Mouse (Mus musculus) heart, embryonic 14.5 days (tissue): ENCODE measurements around the gene Ston2. TPM values are rescaled to one million over a fixed set of nuclear protein-coding genes. Genes with fewer than 3 reads are reported as not detected.

Experiments
- ATAC-seq: fragments of 200-750 bp; cut with Nextera tagmentation; 2 replicates; pipeline ENCODE4 v1.8.0; 2017; ENCODE audit warnings: low read depth, moderate TSS enrichment; ENCODE audit not compliant: insufficient number of reproducible peaks, insufficient read depth, low FRiP score
- H3K27ac ChIP-seq, 2 experiments: fragments of 200-500 bp in 1 of 2; fragments of 300-500 bp in 1 of 2; sonication (generic) in 1 of 2; replicated peaks in 1 of 2; 2 replicates each; pipeline ENCODE4 v1.5.1; 2012 to 2014; ENCODE audit warnings: low read depth in 2 of 2, low read length in 2 of 2, control low read depth in 1 of 2, mild to moderate bottlenecking in 1 of 2, mixed read lengths in 1 of 2; ENCODE audit not compliant: control insufficient read depth in 1 of 2, insufficient read depth in 1 of 2
- H3K27me3 ChIP-seq: fragments of 300-500 bp; sonication (generic); 2 replicates; pipeline ENCODE4 v1.6.1; 2014; ENCODE audit warnings: mild to moderate bottlenecking, low read length, control low read depth; ENCODE audit not compliant: control insufficient read depth, insufficient read depth
- H3K36me3 ChIP-seq: fragments of 300-500 bp; sonication (generic); 2 replicates; pipeline ENCODE4 v1.6.1; 2014; ENCODE audit warnings: mild to moderate bottlenecking, control low read depth, low read length, mixed read lengths; ENCODE audit not compliant: control insufficient read depth, insufficient read depth
- H3K4me1 ChIP-seq, 2 experiments: fragments of 200-500 bp in 1 of 2; fragments of 300-500 bp in 1 of 2; sonication (generic) in 1 of 2; 2 replicates each; pipeline ENCODE4 v1.6.1; 2012 to 2014; ENCODE audit warnings: low read length in 2 of 2, control low read depth in 1 of 2, mixed read lengths in 1 of 2; ENCODE audit not compliant: control insufficient read depth in 2 of 2, insufficient read depth in 2 of 2
- H3K4me2 ChIP-seq: fragments of 300-500 bp; sonication (generic); 2 replicates; pipeline ENCODE4 v1.6.1; 2014; ENCODE audit warnings: mild to moderate bottlenecking, low read length
- H3K4me3 ChIP-seq, 2 experiments: fragments of 200-500 bp in 1 of 2; fragments of 300-500 bp in 1 of 2; sonication (generic) in 1 of 2; 2 replicates each; pipeline ENCODE4 v1.5.1; 2012 to 2014; ENCODE audit warnings: low read length in 2 of 2, mild to moderate bottlenecking in 2 of 2, control low read depth in 1 of 2, low read depth in 1 of 2, moderate library complexity in 1 of 2; ENCODE audit not compliant: control insufficient read depth in 1 of 2, insufficient read depth in 1 of 2
- H3K9ac ChIP-seq: fragments of 300-500 bp; sonication (generic); 2 replicates; pipeline ENCODE4 v1.6.1; 2014; ENCODE audit warnings: mild to moderate bottlenecking, low read length
- H3K9me3 ChIP-seq: fragments of 300-500 bp; sonication (generic); 2 replicates; pipeline ENCODE4 v1.6.1; 2016; ENCODE audit warnings: low read length, control low read depth; ENCODE audit not compliant: control insufficient read depth
- WGBS: fragments of 180-500 bp; shearing (Covaris S2); extraction: QIAGEN DNeasy Blood & Tissue Kit; methylation state at CpG from one replicate; pipeline ENCODE4 v1.1.7; 2014; 5-methylcytosine and 5-hydroxymethylcytosine counted together
- polyA plus RNA-seq: library from polyadenylated mRNA; unstranded; fragments of >200 nt; fragmentation: Nextera tagmentation; extraction: Ambion mirVana; gene quantifications from 2 replicates; pipeline ENCODE4 v1.2.1, GENCODE M21; 2014

Ston2 gene
- polyA plus RNA-seq, 1 experiment from 2014 or later, result 1.5 TPM

DNA sequence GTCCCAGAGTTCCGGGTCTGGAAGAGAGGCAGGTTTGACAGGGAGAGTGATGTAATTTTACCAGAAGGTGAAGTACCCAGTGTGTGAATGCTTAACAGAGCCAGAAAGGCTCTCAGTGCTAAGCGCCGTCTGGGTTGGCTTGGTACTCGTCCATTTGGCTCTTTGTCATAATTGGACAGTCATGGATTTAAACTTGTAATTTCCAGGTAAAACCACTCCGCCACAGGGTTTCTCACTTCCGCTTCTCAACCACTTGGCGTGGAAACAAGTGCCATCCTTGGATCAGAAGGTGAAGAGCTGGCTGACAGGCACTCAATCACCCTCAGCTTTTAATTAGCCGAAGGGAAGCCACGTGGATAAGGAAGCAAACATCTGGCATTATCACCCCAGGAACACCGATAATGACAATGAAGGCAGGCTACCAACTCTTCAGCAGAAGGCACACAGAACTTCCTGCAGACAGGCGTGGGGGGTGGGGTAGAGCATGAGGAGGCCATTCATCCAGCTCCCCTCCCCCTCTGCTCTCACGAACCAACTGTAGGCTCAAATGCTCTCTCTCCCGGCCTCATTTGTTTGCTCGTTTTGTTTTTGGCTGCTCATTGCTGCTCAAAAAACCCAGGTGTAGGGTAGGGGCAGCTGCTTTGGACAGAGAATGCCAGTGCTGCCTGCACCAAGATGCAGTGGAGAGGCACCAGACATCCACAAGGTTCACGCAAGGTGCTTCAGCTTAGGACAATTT is 103.9 kb downstream of the Ston2 start:
- H3K27ac ChIP-seq, result no peak overlapping the region
- H3K4me3 ChIP-seq, result peak overlapping the region; percentile 5 to 16; a peak in 3 of 4 replicates
- WGBS, result 11% methylated on average over 15 of the region's 15 CpGs
- H3K27me3 ChIP-seq, result peaks cover 14% of the 10 kb centered on the region
- no peaks in the 10 kb centered on the region for H3K9me3 ChIP-seq
- no peak for ATAC-seq
- peak overlapping the region; percentile 64 for H3K4me2 ChIP-seq
- no peaks in the 10 kb centered on the region for H3K36me3 ChIP-seq
- peak overlapping the region; percentile 41; the same call in 1 of the 2 replicates for H3K9ac ChIP-seq
- peaks cover 20 to 29% of the 10 kb centered on the region in 2 experiments for H3K4me1 ChIP-seq

DNA sequence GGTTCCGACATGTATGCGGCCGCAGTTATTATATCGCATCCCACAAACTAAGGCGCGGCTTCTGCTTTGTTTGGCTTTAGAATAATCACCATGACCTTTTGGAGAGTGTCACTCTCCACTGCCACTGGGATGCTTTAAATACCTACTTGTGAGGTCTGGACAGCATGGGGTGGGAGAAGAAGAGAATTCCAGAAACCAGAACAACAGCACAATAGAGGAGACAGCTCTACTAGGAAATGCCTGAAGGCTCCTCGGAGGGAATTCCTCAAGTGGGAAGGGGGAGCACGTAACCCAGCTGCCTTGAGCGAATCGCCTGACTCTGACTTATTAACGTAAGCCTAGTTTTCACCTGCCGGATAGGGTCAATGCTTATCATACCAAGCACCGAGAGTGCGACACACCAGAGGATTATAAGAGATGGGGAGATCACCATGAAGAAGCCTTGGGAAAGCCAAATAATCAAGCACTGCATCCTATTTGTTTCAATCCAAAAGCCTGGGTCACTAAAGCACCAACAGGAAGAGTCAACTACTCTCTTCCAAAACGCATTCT is 104.6 kb downstream of the Ston2 start:
- Histone ChIP-seq H3K36me3 (no peaks in the 10 kb centered on the region), H3K9ac (no peak overlapping the region), H3K27me3 (peaks cover 14% of the 10 kb centered on the region), H3K4me3 (peak overlapping the region in 1 of 2 experiments; percentile 16; a peak in 1 of 4 replicates), H3K9me3 (no peaks in the 10 kb centered on the region), H3K4me1 (peaks cover 21 to 30% of the 10 kb centered on the region in 2 experiments), H3K4me2 (peak overlapping the region; percentile 64), H3K27ac (no peak overlapping the region)
- no peak for ATAC-seq
- 23% methylated on average over 15 of the region's 15 CpGs for WGBS

DNA sequence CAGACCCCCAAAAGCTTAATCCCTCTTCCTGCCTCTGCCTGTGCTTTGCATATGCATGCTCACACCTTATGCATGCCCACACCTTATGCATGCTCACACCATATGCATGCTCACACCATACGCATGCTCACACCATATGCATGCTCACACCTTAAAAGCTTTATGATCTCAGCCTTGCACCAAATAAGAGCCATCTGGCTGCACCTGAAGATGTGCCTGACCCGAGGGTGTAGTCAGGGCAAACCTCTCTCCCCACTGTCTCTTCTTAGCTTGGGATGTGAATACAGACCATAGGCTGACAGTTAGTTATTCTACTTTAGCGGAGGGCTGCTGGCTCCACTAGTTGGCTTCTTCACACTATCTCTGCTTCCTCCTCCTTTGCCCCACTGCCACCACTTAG is 105.1 kb downstream of the Ston2 start:
- H3K27ac ChIP-seq, result no peak overlapping the region
- peak overlapping the region; percentile 64 for H3K4me2 ChIP-seq
- H3K9ac ChIP-seq, result no peak overlapping the region
- no peaks in the 10 kb centered on the region for H3K9me3 ChIP-seq
- WGBS, result 60% methylated on average over 3 of the region's 3 CpGs
- H3K4me1 ChIP-seq, result peaks cover 21 to 30% of the 10 kb centered on the region in 2 experiments
- peaks cover 14% of the 10 kb centered on the region for H3K27me3 ChIP-seq
- no peak overlapping the region for H3K4me3 ChIP-seq
- ATAC-seq, result no peak
- H3K36me3 ChIP-seq, result no peaks in the 10 kb centered on the region

DNA sequence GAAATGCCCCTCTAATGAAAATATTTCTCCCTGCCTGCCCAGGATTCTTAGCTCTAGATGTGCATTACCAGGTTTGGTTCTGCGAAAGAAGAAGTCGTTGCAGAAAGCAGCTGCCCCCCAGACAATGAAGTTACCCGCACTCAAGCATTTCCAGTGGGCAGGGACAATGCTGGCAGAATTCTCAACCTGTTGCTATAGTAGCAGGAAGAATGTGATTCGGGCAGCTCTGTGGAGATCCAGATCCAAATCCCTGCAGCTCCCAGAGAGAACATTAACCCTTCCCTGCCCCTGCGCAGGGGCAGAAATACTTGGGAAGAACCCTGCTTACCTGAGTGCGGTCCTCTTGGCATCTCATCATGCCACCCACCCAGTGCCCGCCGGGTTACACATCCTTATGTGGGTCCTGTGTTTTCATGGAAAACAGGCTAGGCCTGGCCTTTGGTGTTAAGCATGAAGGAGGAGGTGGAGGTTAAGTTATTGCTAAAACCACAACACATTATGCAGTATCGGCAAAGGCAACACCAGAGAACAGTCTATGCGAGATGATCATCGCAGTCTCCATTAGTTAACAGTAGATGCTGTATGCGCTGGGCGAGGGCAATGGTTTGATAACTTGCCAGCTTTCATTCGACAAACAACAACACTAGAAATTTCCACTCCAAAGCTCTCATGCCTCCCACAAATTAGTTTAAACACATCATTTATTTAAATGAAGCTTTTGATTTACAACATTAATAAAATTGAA is 108.7 kb downstream of the Ston2 start:
- Histone ChIP-seq H3K27me3 (no peaks in the 10 kb centered on the region), H3K9me3 (no peaks in the 10 kb centered on the region), H3K36me3 (no peaks in the 10 kb centered on the region), H3K4me2 (no peak overlapping the region), H3K4me1 (peaks cover 18 to 26% of the 10 kb centered on the region in 2 experiments), H3K9ac (no peak overlapping the region), H3K4me3 (no peak overlapping the region), H3K27ac (no peak overlapping the region)
- WGBS, result 72% methylated on average over 14 of the region's 14 CpGs
- no peak for ATAC-seq

DNA sequence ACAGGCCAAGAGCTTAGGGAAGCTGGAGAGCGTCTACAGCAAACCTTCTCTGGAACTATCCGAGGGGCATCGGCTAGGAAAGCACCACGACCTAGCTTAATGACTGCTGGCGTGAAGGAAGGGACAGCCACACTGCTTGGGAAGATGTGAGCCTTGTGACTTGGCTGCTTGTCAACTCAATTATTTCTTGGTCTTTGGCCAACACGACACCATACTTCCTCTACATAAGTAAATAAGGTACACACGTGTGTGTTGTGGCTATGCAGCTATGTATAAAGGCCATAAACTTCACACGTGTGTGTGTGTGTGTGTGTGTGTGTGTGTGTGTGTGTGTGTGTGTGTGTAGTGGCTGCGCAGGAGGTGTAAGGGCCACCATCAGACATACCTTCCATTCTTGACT is 112.2 kb downstream of the Ston2 start:
- Histone ChIP-seq H3K4me3 (no peak overlapping the region), H3K27ac (no peak overlapping the region), H3K4me1 (peaks cover 4 to 12% of the 10 kb centered on the region in 2 experiments; a peak in 3 of 4 replicates), H3K9me3 (no peaks in the 10 kb centered on the region), H3K27me3 (no peaks in the 10 kb centered on the region), H3K4me2 (no peak overlapping the region), H3K36me3 (no peaks in the 10 kb centered on the region), H3K9ac (no peak overlapping the region)
- WGBS, result 66% methylated on average over 9 of the region's 9 CpGs
- ATAC-seq, result no peak

DNA sequence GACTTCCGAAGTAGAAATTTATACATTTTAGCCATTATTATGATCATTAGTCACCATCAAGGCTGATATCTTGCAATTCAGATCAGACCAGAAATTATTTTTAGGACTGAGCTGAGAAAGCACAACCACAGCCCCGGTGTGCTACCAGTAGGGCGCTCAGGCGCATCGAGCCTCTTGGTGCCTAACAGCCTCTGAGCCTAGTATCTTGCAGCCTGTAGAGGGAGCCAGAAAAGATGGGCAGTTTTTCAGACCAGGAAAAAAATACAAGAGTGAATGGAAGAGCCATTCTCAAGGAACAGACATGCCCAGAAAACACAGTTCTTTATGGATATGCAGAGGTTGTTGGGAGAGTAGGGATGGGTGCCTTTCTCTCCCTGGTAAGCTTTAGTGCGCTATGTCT is 115.0 kb downstream of the Ston2 start:
- Histone ChIP-seq H3K9ac (no peak overlapping the region), H3K4me1 (peaks cover 5 to 11% of the 10 kb centered on the region in 2 experiments; a peak in 3 of 4 replicates), H3K36me3 (no peaks in the 10 kb centered on the region), H3K9me3 (no peaks in the 10 kb centered on the region), H3K4me3 (no peak overlapping the region), H3K4me2 (no peak overlapping the region), H3K27me3 (no peaks in the 10 kb centered on the region), H3K27ac (no peak overlapping the region)
- no peak for ATAC-seq
- 79% methylated on average over 6 of the region's 6 CpGs for WGBS

DNA sequence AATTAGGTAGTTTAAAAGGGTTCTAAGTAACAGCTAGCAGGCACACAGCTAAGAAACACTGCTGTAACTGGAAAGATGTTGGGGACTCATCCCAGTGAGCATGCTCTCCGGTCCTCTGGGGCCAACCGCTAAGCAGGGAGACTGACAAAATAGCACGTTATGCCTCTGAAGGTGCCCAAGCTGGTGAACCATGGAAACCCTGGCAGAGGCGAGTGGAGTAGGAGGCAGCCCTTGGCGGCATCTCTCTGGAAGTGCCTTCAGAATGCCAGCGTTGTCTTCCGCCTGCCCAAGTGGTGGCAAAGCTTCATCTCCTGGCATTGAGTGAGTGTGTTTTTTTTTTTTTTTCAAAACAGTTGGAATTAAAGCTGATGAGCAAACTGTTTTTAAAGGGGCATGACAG is 115.7 kb downstream of the Ston2 start:
- ATAC-seq, result no peak
- Histone ChIP-seq H3K27ac (no peak overlapping the region), H3K4me1 (peaks cover 11 to 14% of the 10 kb centered on the region in 2 experiments), H3K4me3 (no peak overlapping the region), H3K27me3 (no peaks in the 10 kb centered on the region), H3K4me2 (no peak overlapping the region), H3K36me3 (no peaks in the 10 kb centered on the region), H3K9ac (no peak overlapping the region), H3K9me3 (no peaks in the 10 kb centered on the region)
- WGBS, result 88% methylated on average over 7 of the region's 7 CpGs
